In genomic region chr5:115480101-115480500, GRCm38 (mm10) we compare ENCODE assay signal across 8 mouse cellular contexts. TPM values are rescaled to one million over a fixed set of nuclear protein-coding genes. Genes with fewer than 3 reads are reported as not detected.
A peak's percentile ranks its signal among the peaks of the same experiment; 100 is the strongest.
DNase-seq lines count a peak whose midpoint lies in the region; ATAC-seq and TF ChIP-seq lines count a peak whose summit lies in the region.

No protein-coding gene starts in this region.

- peak overlapping the region; percentile 25 for H3K4me3 ChIP-seq in embryonic facial prominence, embryonic 15.5 days (replicated peaks)
- H3K4me3 ChIP-seq in intestine, postnatal 0 days (ENCODE audit: low read depth, low read length) = no peak overlapping the region
- 0 out of 2 replicates have a peak overlapping the region, but pooled peaks have one; percentile 15 for H3K4me3 ChIP-seq in neural tube, embryonic 12.5 days

- H3K4me1 ChIP-seq in embryonic facial prominence, embryonic 15.5 days = peaks cover 33% of the 10 kb centered on the region
- no peaks in the 10 kb centered on the region for H3K4me1 ChIP-seq in intestine, postnatal 0 days (replicated peaks; ENCODE audit: control insufficient read depth, insufficient read depth, low read length)
- peaks cover 18% of the 10 kb centered on the region for H3K4me1 ChIP-seq in neural tube, embryonic 12.5 days

- ATAC-seq in embryonic facial prominence, embryonic 15.5 days (ENCODE audit: insufficient number of reproducible peaks, low FRiP score, low TSS enrichment, low read depth) = no peak
- no peak for ATAC-seq in intestine, postnatal 0 days
- no peak for ATAC-seq in neural tube, embryonic 12.5 days (ENCODE audit: low FRiP score, low read depth)
- no peak for ATAC-seq in megakaryocyte, adult 5-6 weeks (ENCODE audit: poor library complexity, severe bottlenecking)
- no peak for ATAC-seq in inflammation-experienced regulatory T-cells, adult 6 months

- WGBS in embryonic facial prominence, embryonic 15.5 days = 21% methylated on average over 27 of the region's 27 CpGs
- 42% methylated on average over 27 of the region's 27 CpGs for WGBS in intestine, postnatal 0 days
- 20% methylated on average over 27 of the region's 27 CpGs for WGBS in neural tube, embryonic 12.5 days

- H3K36me3 ChIP-seq in embryonic facial prominence, embryonic 15.5 days = peaks cover 11% of the 10 kb centered on the region
- peaks cover 15% of the 10 kb centered on the region for H3K36me3 ChIP-seq in intestine, postnatal 0 days (ENCODE audit: control insufficient read depth, insufficient read depth)
- peaks cover 8% of the 10 kb centered on the region; the same call in 1 of the 2 replicates for H3K36me3 ChIP-seq in neural tube, embryonic 12.5 days

- H3K9me3 ChIP-seq in embryonic facial prominence, embryonic 15.5 days (replicated peaks) = no peaks in the 10 kb centered on the region
- H3K9me3 ChIP-seq in intestine, postnatal 0 days (ENCODE audit: control insufficient read depth) = no peaks in the 10 kb centered on the region
- no peaks in the 10 kb centered on the region for H3K9me3 ChIP-seq in neural tube, embryonic 12.5 days

- no peak overlapping the region for H3K9ac ChIP-seq in embryonic facial prominence, embryonic 15.5 days
- no peak overlapping the region for H3K9ac ChIP-seq in intestine, postnatal 0 days (ENCODE audit: low read depth, low read length)
- H3K9ac ChIP-seq in neural tube, embryonic 12.5 days = no peak overlapping the region

- peak; percentile 35 for DNase-seq in kidney, postnatal 10 days
- no peak for DNase-seq in kidney, adult 18-20 months
- no peak for DNase-seq in frontal cortex, postnatal 36 days (ENCODE audit: low spot score in 2 of 2)

- no peak for TF ChIP-seq CTCF in intestine, postnatal 0 days (IDR thresholded peaks at IDR 0.05; ENCODE audit: low read depth)

- peak overlapping the region; percentile 41 for H3K4me2 ChIP-seq in embryonic facial prominence, embryonic 15.5 days (replicated peaks)
- peak overlapping the region; percentile 32; the same call in 1 of the 2 replicates for H3K4me2 ChIP-seq in intestine, postnatal 0 days (replicated peaks; ENCODE audit: low read depth)
- H3K4me2 ChIP-seq in neural tube, embryonic 12.5 days (replicated peaks) = peak overlapping the region; percentile 44

- no peak overlapping the region for H3K27ac ChIP-seq in embryonic facial prominence, embryonic 15.5 days (replicated peaks)
- H3K27ac ChIP-seq in intestine, postnatal 0 days (ENCODE audit: low read depth, low read length) = no peak overlapping the region
- no peak overlapping the region for H3K27ac ChIP-seq in neural tube, embryonic 12.5 days

- H3K27me3 ChIP-seq in embryonic facial prominence, embryonic 15.5 days = no peaks in the 10 kb centered on the region; the same call in none of the 2 replicates
- no peaks in the 10 kb centered on the region for H3K27me3 ChIP-seq in intestine, postnatal 0 days (replicated peaks; ENCODE audit: control insufficient read depth, insufficient read depth, low read length)
- H3K27me3 ChIP-seq in neural tube, embryonic 12.5 days (replicated peaks) = peaks cover 25% of the 10 kb centered on the region

RNA-seq across cellular contexts. Expression of gene Sirt4, which starts 4.4 kb away (rescaled TPM):
- polyA plus RNA-seq in embryonic facial prominence, embryonic 15.5 days (2015; fragmentation: Nextera tagmentation; extraction: Ambion mirVana) = 29.2 and 32.8 TPM in 2 replicates
- 5.0 and 6.4 TPM in 2 replicates for polyA plus RNA-seq in intestine, postnatal 0 days (2015; fragmentation: Nextera tagmentation; extraction: Ambion mirVana)
- 23.8 and 24.9 TPM in 2 replicates for polyA plus RNA-seq in neural tube, embryonic 12.5 days (2016; fragmentation: Nextera tagmentation; extraction: Ambion mirVana)
- total RNA-seq in megakaryocyte, adult 5-6 weeks (2015) = 3.6 and 5.4 TPM in 2 replicates
- total RNA-seq in megakaryocyte, adult 5-6 weeks (2017) = 2.0 and 3.3 TPM in 2 replicates
- polyA plus RNA-seq in inflammation-experienced regulatory T-cells, adult 6 months (2017; shearing (Covaris generic)) = 10 to 100 TPM; 12.0 to 18.5 (median 14.8) TPM

RNA-seq across cellular contexts. Expression of gene Pla2g1b, which starts 14.0 kb away (rescaled TPM):
- not detected in 2 replicates for polyA plus RNA-seq in embryonic facial prominence, embryonic 15.5 days (2015; fragmentation: Nextera tagmentation; extraction: Ambion mirVana)
- polyA plus RNA-seq in intestine, postnatal 0 days (2015; fragmentation: Nextera tagmentation; extraction: Ambion mirVana) = 0.78 and 0.98 TPM in 2 replicates
- not detected in 2 replicates for polyA plus RNA-seq in neural tube, embryonic 12.5 days (2016; fragmentation: Nextera tagmentation; extraction: Ambion mirVana)
- not detected in 2 replicates for total RNA-seq in megakaryocyte, adult 5-6 weeks (2015)
- total RNA-seq in megakaryocyte, adult 5-6 weeks (2017) = not detected in 2 replicates
- polyA plus RNA-seq in inflammation-experienced regulatory T-cells, adult 6 months (2017; shearing (Covaris generic)) = not detected

RNA-seq across cellular contexts. Expression of gene Pxn, which starts 26.4 kb away (rescaled TPM):
- polyA plus RNA-seq in embryonic facial prominence, embryonic 15.5 days (2015; fragmentation: Nextera tagmentation; extraction: Ambion mirVana) = 51.5 and 52.8 TPM in 2 replicates
- 65.1 and 71.1 TPM in 2 replicates for polyA plus RNA-seq in intestine, postnatal 0 days (2015; fragmentation: Nextera tagmentation; extraction: Ambion mirVana)
- 29.4 and 33.5 TPM in 2 replicates for polyA plus RNA-seq in neural tube, embryonic 12.5 days (2016; fragmentation: Nextera tagmentation; extraction: Ambion mirVana)
- total RNA-seq in megakaryocyte, adult 5-6 weeks (2015) = 81.3 and 93.8 TPM in 2 replicates
- 151 and 199 TPM in 2 replicates for total RNA-seq in megakaryocyte, adult 5-6 weeks (2017)
- 10 to 100 TPM; 13.7 to 22.1 (median 16.7) TPM for polyA plus RNA-seq in inflammation-experienced regulatory T-cells, adult 6 months (2017; shearing (Covaris generic))

RNA-seq across cellular contexts. Expression of gene Msi1, which starts 50.7 kb away (rescaled TPM):
- 14.1 and 19.1 TPM in 2 replicates for polyA plus RNA-seq in embryonic facial prominence, embryonic 15.5 days (2015; fragmentation: Nextera tagmentation; extraction: Ambion mirVana)
- polyA plus RNA-seq in intestine, postnatal 0 days (2015; fragmentation: Nextera tagmentation; extraction: Ambion mirVana) = 4.1 and 4.3 TPM in 2 replicates
- polyA plus RNA-seq in neural tube, embryonic 12.5 days (2016; fragmentation: Nextera tagmentation; extraction: Ambion mirVana) = 122 and 129 TPM in 2 replicates
- not detected in 2 replicates for total RNA-seq in megakaryocyte, adult 5-6 weeks (2015)
- total RNA-seq in megakaryocyte, adult 5-6 weeks (2017) = not detected in 2 replicates
- polyA plus RNA-seq in inflammation-experienced regulatory T-cells, adult 6 months (2017; shearing (Covaris generic)) = not detected
